Mouse (Mus musculus) NIH3T3 (cell line): ENCODE data around the gene Abcd1.

ENCODE experiments used
- DNase-seq: peaks from one replicate; pipeline ENCODE4 v3.0.0-alpha.2; 2012; ENCODE audit warnings: low read depth

Abcd1 gene

GRCm38 (mm10) chrX:73744774-73745481 lies 28.5 kb downstream of the Abcd1 start:
- no peak for DNase-seq

DNA sequence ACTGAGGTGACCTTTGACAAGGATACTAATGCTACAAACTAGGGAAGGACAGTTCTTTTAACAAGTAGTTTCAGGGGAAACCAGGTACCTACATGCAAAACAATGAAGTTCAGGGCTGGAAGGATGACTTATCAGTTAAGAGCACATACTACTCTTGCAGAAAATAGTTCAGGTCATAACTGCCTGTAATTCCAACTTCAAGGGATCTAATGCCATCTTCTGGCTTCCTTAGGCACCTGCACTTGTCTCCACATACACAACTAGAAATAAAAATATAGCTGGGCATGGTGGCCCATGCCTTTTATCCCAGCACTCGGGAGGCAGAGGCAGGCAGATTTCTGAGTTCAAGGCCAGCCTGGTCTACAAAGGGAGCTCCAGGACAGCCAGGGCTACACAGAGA lies 32.6 kb downstream of the Abcd1 start:
- DNase-seq: no peak

DNA sequence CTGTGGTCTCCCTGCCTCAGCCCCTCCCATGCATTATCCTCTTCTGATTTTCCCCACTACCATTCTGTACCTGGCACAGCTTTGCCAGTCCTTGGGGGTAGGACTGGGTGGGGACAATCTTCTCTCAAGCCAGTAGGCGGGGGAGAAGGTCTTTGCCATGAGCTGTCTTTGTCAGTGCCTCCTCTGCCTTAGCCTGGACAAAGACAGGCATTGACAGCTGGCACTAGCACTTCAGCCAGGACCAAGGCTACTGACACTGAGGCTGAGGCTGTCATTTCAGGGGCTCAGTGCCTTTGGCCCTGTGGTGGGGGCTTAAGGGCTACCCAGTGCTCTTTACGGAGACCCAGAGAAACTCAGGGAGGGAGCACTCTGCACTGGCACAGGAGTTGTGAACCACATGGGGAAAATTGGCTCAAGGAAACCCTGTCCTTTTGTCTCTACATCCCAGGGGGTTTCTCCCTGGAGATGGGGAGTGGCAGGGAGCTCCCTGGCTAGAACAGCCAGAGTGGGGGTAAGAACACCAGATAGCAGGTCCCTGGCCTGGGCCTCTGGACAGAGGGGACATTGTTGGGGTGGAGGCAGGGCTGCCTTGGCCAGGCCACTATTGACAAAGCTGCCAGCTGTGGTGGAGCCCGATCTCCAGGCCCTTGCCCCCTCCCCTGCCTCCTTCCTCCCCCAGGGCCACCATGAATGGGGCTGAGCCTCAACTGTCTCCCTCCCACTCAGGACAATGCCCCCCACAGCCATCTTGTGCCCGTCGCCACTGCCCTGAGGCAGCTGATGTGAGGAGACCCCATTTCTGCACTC lies 40.1 kb downstream of the Abcd1 start, which contains the start of gene Plxnb3:
Gene Plxnb3 (plus strand): TSS at position 757 of the 807 bp plus-strand sequence.
- DNase-seq: no peak

DNA sequence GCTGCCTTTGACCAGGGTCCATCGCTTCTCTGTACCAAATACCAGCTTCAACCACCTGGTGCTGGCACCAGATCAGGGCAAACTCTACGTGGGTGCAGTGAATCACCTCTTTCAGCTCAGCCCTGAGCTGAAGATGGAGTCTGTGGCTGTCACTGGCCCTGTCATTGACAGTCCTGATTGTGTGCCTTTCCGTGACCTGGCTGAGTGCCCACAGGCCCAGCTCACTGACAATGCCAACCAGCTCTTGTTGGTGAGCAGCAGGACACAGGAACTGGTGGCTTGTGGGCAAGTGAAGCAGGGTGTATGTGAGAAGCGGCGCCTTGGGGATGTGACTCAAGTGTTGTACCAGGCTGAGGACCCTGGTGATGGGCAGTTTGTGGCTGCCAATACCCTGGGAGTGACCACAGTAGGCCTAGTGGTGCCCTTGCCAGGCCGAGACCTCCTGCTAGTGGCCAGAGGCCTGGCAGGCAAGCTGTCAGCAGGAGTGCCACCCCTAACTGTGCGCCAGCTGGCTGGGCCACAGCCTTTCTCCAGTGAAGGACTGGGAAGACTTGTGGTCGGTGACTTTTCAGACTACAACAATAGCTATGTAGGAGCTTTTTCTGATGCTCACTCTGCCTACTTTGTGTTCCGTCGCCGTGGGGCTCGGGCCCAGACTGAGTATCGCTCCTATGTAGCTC lies 42.4 kb downstream of the Abcd1 start:
- DNase-seq: no peak

DNA sequence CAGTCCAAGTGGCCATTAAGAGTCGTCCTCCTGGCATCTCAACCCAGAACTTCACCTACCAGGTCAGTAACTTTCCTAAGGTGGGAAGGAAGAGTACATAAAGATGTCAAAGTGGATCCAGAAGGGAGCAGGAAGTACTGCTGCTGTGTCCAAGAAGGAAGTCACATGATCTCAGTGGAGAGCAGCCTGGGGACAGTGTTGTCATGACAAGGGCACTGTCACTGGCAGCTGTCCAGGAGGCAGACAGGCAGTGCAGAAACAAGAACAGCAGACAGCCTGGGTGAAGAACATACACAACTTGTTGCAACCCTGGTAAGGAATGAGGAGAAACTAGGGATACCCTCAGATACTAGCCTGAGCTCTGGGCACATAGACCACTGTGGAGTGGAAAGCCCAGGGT lies 48.9 kb downstream of the Abcd1 start:
- DNase-seq: no peak

DNA sequence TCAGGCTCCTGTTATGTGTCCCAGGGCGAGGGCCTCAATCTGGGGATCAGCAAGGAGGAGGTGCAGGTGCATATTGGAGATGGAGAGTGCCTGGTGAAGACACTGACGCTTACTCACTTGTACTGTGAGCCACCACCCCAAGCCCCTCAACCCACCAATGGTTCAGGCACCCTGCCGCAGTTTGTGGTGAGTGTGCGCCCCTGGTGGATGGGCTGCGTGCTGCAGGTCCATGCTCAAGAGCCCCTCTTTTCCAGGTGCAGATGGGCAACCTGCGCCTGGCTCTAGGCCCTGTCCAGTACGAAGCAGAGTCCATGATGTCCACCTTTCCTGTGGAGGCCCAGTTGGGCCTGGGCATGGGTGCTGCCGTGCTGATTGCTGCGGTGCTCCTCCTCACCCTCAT lies 50.9 kb downstream of the Abcd1 start:
- no peak for DNase-seq

DNA sequence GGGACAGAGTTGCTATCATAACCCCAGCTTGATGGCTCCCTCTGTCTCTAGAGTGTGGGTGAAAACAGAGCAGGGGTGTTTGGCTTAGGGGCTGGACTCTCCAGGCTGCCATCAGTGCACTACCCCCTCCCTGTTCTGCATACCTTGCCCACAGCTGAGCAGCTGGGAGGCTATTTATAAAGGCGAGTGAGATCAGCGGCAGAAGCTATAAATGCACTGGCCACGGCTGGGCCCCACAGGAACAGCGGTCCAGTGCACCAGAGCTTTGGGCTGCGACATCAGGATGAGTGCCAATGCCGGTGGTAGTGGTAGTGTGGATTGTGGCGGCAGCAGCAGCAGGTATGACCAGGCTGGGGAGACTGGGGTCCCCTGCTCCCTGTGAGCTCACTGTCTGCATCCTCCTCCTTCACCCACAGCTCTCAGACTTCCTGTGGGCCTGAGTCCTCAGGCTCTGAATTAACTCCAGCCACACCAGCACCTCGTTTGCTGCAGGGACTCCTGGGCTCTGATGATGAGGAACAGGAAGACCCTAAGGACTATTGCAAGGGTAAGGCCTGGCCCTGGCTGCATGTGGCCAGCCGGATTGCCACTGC lies 57.9 kb downstream of the Abcd1 start, which contains the start of gene Srpk3:
Gene Srpk3 (plus strand): TSS at position 238 of the 593 bp plus-strand sequence.
- no peak for DNase-seq

- DNase-seq: no peak
Observed at GRCm38 (mm10) chrX:73774802-73775483, 58.5 kb downstream of the Abcd1 start.

DNA sequence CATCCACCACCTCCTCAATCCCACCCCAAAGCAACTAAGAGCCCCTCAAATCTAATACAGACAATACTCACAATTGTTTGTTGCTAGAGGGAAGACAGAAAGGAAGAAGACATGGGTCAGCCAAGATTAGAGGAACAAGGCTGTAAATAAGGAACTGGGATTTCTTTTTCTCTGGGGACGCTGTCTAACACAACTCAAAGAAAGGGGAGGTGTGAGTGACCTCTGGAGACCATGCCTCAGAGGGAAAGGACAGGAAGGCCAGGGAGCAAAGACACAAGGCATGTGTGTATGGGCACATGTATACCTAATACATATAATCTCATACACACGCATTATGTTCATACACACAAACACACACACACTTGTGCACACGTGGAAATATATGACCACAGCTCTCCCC lies 65.8 kb downstream of the Abcd1 start:
- DNase-seq: no peak

DNA sequence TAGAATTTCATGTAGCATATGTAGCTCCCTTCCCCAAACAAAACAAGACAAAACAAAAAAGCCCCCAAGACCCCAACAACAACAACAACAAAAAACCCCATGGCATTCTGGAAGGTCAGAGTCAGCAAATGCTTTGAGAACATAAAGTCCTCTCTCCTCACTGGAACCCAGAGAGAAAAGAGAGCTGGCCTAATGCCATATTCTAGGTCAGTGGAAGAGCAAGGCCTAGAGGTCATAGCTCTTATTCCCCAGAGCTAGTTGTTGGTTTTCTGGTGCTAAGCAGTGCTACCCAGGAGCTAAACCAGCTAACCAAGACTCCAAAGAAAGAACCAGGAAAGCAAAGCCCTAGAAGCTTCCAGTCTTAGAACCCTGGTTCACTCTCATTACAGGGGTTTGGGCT lies 69.3 kb downstream of the Abcd1 start:
- DNase-seq: no peak

- peak; percentile 96 for DNase-seq
Observed at GRCm38 (mm10) chrX:73786364-73787224, 70.2 kb downstream of the Abcd1 start, which contains the start of the genes Idh3g and Ssr4. TSS of gene Idh3g (minus strand) at chrX:73786897. TSS of gene Ssr4 (plus strand) at chrX:73787028.

GRCm38 (mm10) chrX:73787225-73787558 lies 70.8 kb downstream of the Abcd1 start:
- no peak for DNase-seq
